Mouse (Mus musculus) T-helper 17 cell (primary cell): Measurements from ENCODE around the gene Sh3bp1.

Experiments used
- in situ Hi-C, 2 experiments: fragments of 300-600 bp; cut with MboI, MseI; formaldehyde crosslinking; loops; 1 replicate in 1 of 2; 2 replicates in 1 of 2; pipeline ENCODE4 v1.15.1; 2025; ENCODE audit warnings: high pct_unique_total_duplicates in 2 of 2

Sh3bp1 gene

DNA sequence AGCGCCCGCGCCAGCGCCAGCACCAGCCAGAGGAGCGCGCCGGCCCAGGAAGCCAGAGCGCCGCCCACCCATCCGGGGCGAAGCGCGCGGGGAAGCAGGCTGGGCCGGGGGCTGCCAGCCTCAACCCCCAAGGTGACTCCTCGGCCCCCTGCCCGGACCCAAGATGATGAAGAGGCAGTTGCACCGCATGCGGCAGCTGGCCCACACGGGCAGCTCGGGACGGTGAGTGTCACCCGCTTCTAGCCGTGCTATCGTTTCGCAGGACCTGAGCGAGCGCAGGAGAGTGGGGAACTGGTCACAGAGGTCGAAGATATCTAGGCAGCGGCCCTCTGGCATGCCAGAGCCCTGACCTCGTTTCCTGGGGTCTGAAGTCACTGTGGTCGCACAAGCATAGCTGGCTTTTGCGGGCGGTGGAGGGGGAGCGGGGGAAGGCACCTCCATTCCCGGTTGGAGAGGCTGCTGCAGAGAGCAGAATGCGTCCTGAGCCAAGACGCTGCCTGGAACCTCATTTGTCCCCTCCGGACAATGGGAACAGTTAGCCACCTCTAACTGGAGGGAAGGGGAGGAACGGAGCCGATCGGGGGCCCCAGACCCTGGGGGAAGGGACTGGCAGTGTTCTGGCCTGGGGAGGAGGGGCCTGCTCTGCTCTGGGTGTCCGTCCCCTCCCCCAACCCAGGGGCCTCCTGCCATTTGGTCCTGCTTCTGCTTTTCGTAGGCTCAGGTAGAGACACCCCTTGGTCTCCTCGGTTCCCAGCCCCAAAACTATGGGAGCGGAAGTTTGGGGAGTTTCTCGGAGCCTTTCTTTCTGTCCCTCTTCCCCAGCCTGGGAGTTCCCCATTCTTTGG, at the start of gene Sh3bp1:
Gene Sh3bp1, plus strand, starts transcription at position 29 of the 845 bp plus-strand sequence.
- in situ Hi-C loops: loop anchor here in 1 of 2 experiments (10.0 kb wide), 1 partner anchor 935 kb away; the partner anchor contains the start of genes Cbx6 and Npcd

DNA sequence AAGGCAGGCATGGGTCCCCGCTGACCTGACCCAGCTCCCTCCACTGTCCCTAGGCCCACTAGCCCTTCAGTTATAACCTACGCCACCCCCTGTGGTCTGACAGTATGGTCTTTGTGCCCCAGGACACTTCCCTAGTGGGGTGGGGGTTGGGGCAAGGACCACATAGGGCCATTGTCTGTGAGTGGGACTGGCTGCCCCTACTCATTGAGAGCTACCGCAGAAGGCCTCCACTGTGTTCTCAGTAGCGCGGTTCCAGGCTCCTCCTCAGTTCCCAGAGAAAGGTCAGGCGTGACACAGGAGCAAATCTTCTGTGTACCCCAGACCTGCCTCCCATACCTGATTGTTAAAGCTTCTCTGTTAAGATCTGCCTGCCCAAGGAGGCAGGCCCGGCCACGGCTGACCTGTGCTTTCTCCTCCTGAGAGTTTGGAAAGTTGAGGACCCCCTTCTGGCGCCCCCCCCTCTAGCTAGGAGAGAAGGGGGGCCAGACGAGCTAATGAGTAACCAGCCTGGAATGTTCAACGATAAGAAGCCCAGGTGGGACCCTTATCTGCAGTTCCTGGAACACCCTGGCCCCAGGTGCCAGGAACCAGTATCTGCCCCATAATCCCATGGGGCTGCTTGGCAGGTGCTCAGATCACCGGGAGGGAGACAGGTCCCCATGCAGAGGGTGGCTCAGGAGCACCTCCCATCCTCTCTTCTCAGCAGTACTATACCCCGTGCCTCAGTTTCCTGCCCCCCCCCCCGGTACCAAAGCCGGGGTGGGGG, 49.3 kb upstream of the Sh3bp1 start:
- in situ Hi-C loops: loop anchor here in 1 of 2 experiments (10.0 kb wide), 1 partner anchor 985 kb away; no protein-coding TSS in a partner anchor

GRCm38 (mm10) chr15:78850944-78851343, 48.6 kb upstream of the Sh3bp1 start:
- in situ Hi-C loops: loop anchor here in 1 of 2 experiments (10.0 kb wide), 1 partner anchor 986 kb away; no protein-coding TSS in a partner anchor

DNA sequence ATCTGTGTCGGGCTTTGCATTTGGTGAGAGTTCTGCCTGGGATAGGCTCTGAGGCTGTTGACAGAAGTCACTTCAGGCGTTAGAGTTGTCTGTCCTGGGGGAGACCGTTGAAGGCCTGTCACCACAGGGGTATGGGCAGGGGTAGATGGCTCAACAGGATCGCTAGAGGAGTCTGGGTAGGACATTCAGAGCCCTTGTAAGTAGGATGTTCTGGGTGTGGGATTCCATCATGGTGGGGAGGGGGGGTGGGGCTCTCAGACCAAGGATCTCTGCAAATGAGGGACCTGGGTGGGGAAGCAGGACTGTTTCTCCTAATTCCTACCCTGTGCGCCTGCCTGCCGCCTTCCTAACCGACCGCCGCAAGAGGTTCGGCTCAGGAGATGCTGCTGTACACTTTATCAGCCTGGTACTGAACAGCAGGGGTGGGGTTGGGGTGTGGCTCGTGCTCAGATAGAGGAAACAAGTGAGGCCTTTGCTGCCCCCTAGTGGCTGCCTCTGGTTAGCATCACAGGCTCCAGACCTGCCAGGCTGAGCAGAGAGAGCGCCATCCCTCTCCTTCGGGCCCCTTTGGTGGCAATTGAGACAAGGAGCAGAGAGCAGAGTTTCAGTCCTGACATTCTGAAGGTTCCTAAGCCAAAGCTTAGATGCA, 47.9 kb upstream of the Sh3bp1 start:
- in situ Hi-C loops: loop anchor here in 1 of 2 experiments (10.0 kb wide), 1 partner anchor 987 kb away; no protein-coding TSS in a partner anchor

DNA sequence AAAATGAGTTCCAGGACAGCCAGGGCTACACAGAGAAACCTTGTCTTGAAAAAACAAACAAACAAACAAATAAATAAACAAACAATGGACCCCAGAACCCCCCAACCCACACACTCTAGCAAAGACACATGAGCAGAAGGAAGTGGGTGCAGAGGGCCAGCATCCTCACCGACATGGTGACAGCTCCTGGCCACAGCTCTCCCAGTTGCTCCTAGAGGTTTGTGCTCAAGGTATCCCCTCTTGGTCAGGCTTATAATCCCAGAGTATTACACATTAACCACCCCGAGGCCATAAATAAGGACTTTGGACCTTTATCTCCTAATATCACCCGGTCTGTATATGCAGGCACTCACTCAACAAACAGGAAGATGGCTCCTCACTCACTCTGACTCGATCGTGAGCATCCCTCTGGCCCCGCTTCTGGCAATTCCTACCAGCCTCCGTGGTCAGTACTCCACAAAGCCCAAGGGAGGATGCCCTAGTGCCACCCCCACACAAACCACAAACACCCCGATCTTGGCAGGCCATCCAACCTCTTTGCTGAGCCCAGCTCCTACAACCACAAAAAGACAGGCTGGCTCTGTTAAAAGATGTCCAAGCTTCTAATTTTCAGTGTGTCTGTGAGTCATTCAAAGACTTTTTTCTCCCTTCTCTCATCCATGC, 44.1 kb upstream of the Sh3bp1 start, which contains the start of gene Lgals2:
Gene Lgals2, minus strand, starts transcription at position 227 of the 663 bp plus-strand sequence.
- in situ Hi-C loops: loop anchor here in 1 of 2 experiments (10.0 kb wide), 1 partner anchor 991 kb away; no protein-coding TSS in a partner anchor

- in situ Hi-C loops: loop anchor here in 1 of 2 experiments (10.0 kb wide), 1 partner anchor 992 kb away; no protein-coding TSS in a partner anchor
Observed at GRCm38 (mm10) chr15:78857009-78857408, 42.6 kb upstream of the Sh3bp1 start.

GRCm38 (mm10) chr15:78859311-78859710, 40.3 kb upstream of the Sh3bp1 start:
- in situ Hi-C loops: loop anchor here in 1 of 2 experiments (10.0 kb wide), 1 partner anchor 995 kb away; no protein-coding TSS in a partner anchor

DNA sequence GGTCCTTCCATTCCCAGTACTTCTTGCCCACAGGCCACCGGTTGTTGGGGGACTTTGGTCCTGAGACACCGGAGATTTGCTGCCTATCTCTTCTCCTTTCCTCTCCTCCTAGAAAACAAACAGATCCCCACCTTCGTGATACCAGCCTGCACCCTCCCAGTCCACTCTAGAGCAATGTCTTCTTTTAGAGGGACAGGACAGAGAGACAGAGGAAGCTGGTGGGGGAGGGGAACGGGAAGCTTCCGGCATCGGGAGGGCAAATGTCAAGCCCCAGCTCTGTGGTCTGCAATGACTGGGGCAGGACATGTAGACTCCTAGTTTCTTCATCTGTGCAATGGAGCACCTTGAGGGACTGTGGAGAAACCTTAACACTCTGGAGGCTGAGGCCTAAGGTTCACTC, 39.9 kb upstream of the Sh3bp1 start:
- in situ Hi-C loops: loop anchor here in 1 of 2 experiments (10.0 kb wide), 1 partner anchor 995 kb away; no protein-coding TSS in a partner anchor

DNA sequence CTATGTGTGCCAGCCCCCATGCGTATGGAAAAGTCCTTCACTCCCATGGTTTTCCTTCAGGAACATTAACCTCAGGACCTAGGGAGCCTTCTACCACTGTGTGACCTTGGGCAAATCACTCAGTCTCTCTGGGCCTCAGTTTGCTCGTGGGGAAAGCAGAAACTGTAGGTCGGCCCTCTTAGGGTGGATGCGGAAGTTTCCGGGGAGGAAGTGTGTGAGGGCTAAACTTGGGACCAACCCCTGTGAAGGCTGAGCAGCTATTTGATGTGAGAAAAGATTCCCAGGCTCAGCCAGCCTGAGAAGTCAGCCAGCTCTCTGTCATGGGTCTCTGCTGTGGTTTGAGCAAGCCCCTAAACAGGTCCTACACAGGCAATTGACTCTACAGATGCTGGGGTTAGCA, 37.3 kb upstream of the Sh3bp1 start:
- in situ Hi-C loops: no loop called here

- in situ Hi-C loops: no loop called here
Observed at GRCm38 (mm10) chr15:78863154-78863553, 36.4 kb upstream of the Sh3bp1 start.

- in situ Hi-C loops: no loop called here
Observed at GRCm38 (mm10) chr15:78863852-78864253, 35.7 kb upstream of the Sh3bp1 start.

GRCm38 (mm10) chr15:78868398-78868797, 31.2 kb upstream of the Sh3bp1 start:
- in situ Hi-C loops: no loop called here

GRCm38 (mm10) chr15:78868826-78869233, 30.7 kb upstream of the Sh3bp1 start:
- in situ Hi-C loops: no loop called here

DNA sequence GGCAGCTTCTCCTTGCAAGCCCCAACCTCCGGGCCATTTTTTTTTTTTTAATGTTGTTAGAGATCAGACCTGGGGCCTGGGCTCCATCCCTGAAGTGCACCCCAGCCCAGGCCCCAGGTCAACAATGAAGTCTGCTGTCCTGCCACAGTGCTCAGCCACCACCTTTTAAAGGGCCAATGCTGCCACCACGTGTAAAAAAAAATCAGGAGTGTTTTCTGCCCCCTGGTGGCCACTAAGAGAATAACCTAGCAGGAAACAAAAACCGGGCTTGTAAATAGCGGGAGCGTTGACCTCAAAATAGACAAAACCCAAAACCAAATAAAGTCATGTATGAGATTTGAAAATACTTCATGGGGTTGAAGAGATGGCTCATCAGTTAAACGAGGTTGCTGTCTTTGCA, 29.8 kb upstream of the Sh3bp1 start:
- in situ Hi-C loops: no loop called here

DNA sequence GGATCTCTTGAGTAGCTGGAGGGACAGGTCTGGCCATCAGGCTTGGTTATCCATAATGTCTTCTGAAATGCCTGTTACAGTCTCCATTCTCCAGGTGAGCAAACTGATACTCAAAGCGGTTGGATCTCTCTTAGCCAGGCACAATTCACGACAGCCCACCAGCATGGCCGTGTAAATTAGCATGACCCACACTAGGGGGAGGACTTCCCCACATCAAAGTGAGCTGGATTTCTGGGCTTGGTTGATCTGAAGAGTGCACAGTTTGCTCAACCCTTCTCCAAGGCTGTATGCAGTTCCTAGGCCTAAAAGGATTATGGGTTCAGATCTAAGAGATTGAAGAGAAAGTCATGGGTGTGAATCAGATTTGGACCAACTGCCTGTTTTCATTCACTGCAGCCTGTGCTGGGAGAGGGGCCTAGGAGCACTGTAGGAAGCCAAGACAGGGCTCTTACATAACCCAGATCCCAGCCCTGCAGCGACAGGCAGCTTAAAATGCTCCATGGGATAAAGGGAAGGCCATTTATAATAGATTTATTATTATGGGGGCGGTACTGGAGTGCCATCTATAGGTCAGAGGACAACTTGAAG, 27.5 kb upstream of the Sh3bp1 start:
- in situ Hi-C loops: no loop called here

DNA sequence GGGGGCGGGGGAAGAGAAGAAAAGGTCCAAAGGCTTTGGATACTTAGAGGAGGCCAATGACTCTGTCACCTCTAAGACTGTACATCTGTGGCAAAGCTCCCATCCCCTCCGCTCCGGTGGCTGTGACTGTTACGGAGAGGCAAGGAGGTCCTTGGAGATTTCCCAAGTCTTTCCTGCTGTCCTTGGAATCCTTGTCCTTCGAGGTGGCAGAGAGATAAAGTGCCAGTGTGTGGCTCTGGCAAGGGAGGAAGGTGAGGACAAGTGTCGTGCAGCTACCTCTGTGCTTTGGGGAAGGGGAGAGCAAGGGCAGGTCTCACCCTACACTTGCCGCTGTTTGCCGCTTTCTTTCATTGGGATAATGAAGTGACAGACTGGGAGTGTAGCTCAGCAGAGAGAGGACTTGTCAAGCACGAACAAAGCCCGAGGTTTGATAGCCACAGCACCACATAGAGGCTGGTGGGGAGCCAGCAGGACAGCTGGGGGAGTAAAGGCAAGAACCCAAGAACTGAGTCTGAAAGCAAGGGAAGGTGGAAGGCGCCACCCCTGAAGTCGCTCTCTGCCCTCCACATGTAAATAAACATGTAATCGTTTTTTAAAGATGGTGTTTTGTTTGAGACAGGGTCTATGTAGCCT, 25.6 kb upstream of the Sh3bp1 start:
- in situ Hi-C loops: no loop called here

- in situ Hi-C loops: no loop called here
Observed at GRCm38 (mm10) chr15:78874989-78875388, 24.6 kb upstream of the Sh3bp1 start.

- in situ Hi-C loops: no loop called here
Observed at GRCm38 (mm10) chr15:78875537-78875936, 24.0 kb upstream of the Sh3bp1 start.

DNA sequence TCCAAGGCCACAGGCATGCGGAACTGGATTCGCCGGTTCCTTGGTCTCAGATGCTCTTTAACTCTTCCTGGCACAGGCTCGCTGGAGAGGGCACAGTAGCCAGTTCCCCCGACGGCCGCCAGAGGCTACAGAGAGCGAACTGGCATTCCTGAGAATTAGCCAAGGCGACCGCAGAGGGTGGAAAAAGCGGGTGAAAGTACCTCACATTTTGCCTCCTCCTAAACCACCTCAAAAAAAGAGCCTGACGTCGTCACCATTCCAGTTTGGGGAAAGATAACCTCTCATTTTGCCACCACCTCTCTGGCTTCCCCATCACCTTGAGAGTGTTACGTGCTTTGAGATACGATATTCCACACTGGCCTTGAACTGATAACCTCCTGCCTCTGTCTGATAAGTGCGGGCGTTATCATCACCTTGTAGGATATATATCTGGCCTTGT, 23.3 kb upstream of the Sh3bp1 start:
- in situ Hi-C loops: no loop called here
